Mouse (Mus musculus): ENCODE data around the gene Zcrb1.

Gene Zcrb1

GRCm38 (mm10) chr15:93368558-93368957 lies 29.6 kb downstream of the Zcrb1 start:
- DNase-seq: peak; percentile 13 to 43

DNA sequence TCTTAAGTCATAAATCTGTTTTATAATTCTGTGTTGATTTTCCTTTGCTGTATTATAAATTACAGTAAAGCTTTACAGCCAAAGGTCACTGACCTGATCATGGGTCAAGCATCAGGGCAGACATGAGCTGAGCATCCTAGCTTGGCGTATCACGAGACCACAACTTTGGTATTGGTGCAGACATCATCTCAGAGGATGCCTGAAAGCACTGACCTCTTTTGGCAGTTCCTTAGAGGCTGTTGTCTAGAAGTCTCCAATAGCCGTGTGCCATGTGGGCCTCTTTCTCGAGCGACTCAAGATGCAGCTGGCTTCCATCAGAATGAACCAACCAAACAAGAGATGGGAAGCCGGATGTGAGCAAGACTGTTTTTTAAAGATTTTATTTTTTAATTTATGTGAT lies 32.6 kb downstream of the Zcrb1 start:
- no peak for DNase-seq

GRCm38 (mm10) chr15:93358346-93359095 lies 39.6 kb downstream of the Zcrb1 start:
- DNase-seq: no peak

GRCm38 (mm10) chr15:93340630-93341379 lies 57.3 kb downstream of the Zcrb1 start:
- DNase-seq: no peak

DNA sequence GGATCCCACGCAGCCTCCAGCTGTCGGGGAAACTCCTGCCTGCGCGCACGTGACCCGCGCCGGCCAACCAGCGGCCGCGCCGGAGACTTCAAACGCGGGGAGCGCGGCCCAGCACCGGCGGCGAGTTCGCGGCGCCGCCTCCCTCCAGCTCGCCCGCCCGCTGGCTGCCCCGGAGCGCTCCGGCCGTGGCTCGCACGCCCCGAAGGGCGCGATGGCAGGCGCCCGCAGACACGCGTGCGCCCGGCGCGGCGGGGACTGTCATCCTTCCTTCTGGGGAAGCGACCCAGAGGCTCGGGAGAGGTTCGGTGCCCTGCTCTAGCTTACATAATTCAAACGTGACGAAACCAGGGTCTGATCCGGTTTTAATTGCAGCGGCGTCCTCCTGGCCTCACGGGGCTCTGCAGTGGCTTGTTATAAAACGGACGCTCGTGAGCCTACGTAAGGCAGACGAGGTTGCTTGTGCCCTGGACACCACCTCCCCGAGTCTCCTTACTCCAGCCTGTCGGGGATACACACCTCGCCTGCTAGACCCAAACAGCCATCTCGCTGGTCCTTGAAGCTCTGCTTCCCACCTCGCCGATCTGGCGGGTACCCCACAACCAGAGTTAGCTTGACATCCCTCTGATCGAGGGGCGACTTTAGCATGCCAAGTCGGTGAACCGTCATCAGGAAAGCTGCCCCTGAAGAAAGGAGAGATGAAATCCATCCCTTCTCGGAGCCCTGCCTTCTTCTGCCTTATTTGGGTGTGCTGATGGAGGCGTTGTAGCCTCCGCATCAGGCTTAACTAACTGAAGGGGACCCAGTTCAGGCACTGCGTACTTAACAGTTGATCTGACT lies 61.0 kb downstream of the Zcrb1 start, which contains the start of gene Yaf2:
Yaf2 (minus strand) TSS at position 11 of the 837 bp plus-strand sequence.
- peak; percentile 87 to 95 for DNase-seq

GRCm38 (mm10) chr15:93336658-93336924 lies 61.5 kb downstream of the Zcrb1 start:
- no peak for DNase-seq

Data from kidney, postnatal 25 days (tissue).